Mouse (Mus musculus): ENCODE measurements at regions not wholly inside any gene's neighbourhood (a gene's known extent, or its start where the extent isn't known, plus 50 kb on each side); places are given as distances from the start of the nearest gene placed in this dataset.

DNA sequence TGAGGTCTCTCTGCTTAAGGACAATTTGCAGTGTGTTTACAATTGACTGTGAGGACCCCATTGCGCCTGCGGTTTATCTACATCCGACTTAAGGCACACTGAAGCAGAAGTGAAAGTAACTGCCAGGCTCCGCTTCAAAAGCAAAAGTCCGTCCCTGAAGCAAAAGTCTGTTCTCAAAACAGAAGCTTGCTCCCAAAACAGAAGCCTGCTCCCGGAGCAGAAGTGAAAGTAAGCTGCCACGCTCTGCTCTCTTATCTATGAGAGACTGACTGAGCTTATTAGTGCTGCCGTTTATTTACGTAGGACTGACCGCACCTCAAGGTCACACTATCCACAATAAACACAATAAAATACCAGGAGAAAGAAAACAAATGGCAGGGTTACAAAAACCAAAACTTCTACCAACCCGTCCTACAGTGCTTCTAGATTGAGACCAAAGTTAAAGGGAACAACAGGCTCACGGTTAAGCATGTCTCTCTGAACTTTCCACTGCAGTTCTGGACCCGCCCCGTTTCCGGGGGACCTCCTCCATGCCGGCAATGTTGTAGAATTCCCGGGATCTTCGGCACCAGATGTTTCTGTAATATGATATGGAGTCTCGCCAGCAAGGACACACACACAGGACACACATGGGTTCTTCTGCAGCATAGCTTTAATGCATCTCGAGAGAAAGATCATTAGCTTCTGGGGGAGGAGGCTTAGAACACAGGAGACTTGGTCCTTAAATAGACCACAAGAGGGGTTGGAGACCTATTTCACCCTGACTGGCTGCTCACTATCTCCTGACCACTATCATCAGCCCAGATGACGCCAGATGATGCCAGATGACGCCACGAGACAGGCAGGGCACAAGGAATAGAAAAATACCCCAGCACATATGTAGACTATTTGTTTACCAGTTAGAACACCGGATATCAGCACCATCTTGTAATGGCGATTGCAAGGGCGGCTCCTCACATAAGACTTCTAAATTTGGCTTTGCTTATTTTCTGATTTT, 665.8 kb downstream of the Nebl start:
- DNase-seq (ENCODE audit: low spot score in 2 of 2), result peak; percentile 11 to 30
